Mouse (Mus musculus) liver, embryonic 11.5 days (tissue): ENCODE data around the gene Bnc2. TPM values are rescaled to one million over a fixed set of nuclear protein-coding genes. Genes with fewer than 3 reads are reported as not detected.
A peak's percentile ranks its signal among the peaks of the same experiment; 100 is the strongest.

ENCODE experiments used
- ATAC-seq: fragments of 200-750 bp; cut with Nextera tagmentation; replicated peaks from 2 replicates; pipeline ENCODE4 v1.8.0; 2017; ENCODE audit warnings: moderate number of reproducible peaks, mild to moderate bottlenecking, moderate TSS enrichment, moderate library complexity; ENCODE audit not compliant: low FRiP score
- DNase-seq: peaks from one replicate; pipeline ENCODE4 v3.0.0-alpha.2; 2017; ENCODE audit warnings: low spot score
- H3K27ac ChIP-seq: fragments of 300-500 bp; sonication (generic); 2 replicates; pipeline ENCODE4 v1.5.1; 2014; ENCODE audit warnings: mild to moderate bottlenecking, low read depth, low read length, control low read depth
- H3K27me3 ChIP-seq: fragments of 300-500 bp; sonication (generic); replicated peaks from 2 replicates; pipeline ENCODE4 v1.6.1; 2014; ENCODE audit warnings: low read length, mixed read lengths; ENCODE audit not compliant: control insufficient read depth, insufficient read depth
- H3K36me3 ChIP-seq: fragments of 300-500 bp; sonication (generic); 2 replicates; pipeline ENCODE4 v1.6.1; 2014; ENCODE audit warnings: mild to moderate bottlenecking, low read length, moderate library complexity, mixed read lengths; ENCODE audit not compliant: control insufficient read depth, insufficient read depth
- H3K4me1 ChIP-seq: fragments of 300-500 bp; sonication (generic); replicated peaks from 2 replicates; pipeline ENCODE4 v1.6.1; 2014; ENCODE audit warnings: low read length, mixed read lengths; ENCODE audit not compliant: control insufficient read depth, insufficient read depth
- H3K4me2 ChIP-seq: fragments of 300-500 bp; sonication (generic); 2 replicates; pipeline ENCODE4 v1.6.1; 2014; ENCODE audit warnings: mild to moderate bottlenecking, control low read depth, moderate library complexity
- H3K4me3 ChIP-seq: fragments of 300-500 bp; sonication (generic); 2 replicates; pipeline ENCODE4 v1.5.1; 2014; ENCODE audit warnings: low read depth, low read length, control low read depth
- H3K9ac ChIP-seq: fragments of 300-500 bp; sonication (generic); 2 replicates; pipeline ENCODE4 v1.6.1; 2014; ENCODE audit warnings: low read depth, low read length, control low read depth
- H3K9me3 ChIP-seq: fragments of 300-500 bp; sonication (generic); 2 replicates; pipeline ENCODE4 v1.6.1; 2016; ENCODE audit warnings: low read length, inconsistent platforms, mixed read lengths; ENCODE audit not compliant: control insufficient read depth
- WGBS: fragments of 180-500 bp; shearing (Covaris S2); extraction: QIAGEN DNeasy Blood & Tissue Kit; methylation state at CpG from one replicate; pipeline ENCODE4 v1.1.7; 2014; 5-methylcytosine and 5-hydroxymethylcytosine counted together
- polyA plus RNA-seq: library from polyadenylated mRNA; unstranded; fragments of >200 nt; fragmentation: Nextera tagmentation; extraction: Ambion mirVana; gene quantifications from 2 replicates; pipeline ENCODE4 v1.2.1, GENCODE M21; 2014

Gene Bnc2
- polyA plus RNA-seq, 1 experiment from 2014 or later = 7.0 TPM

DNA sequence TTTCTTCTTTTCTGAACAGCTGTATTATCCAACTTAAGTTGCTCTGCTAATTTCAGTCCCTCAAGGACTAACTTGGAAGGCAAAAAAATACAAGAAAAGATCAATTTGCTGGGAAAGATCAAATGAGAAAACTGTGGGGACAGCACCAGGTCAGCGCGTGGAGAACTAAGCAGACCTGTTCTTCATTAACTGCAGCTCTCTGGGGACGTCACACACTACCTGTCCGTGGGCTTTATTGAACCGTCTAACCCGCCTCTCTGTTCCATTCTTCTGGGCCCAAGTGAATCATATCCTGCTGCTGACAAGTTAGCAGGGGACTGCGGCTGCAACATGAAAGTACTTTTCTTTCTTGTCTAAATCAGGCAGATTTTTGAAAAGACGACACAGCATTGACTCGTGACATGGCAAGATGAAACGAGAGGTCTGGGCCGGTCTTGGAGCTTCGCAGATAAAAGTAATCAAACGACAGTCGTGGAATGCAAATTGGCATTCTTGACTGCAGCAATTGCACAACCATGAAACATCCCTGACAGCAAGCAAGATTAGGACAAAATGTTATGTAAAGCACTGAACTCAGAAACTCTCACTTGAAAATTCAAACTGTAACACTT, 2.8 kb downstream of the Bnc2 start:
- no peaks in the 10 kb centered on the region for H3K4me1 ChIP-seq
- H3K4me2 ChIP-seq = peak overlapping the region; percentile 28; the same call in 1 of the 2 replicates
- H3K27ac ChIP-seq = no peak overlapping the region
- no peak overlapping the region for H3K4me3 ChIP-seq
- ATAC-seq (no peak), DNase-seq (no peak)
- no peaks in the 10 kb centered on the region for H3K36me3 ChIP-seq
- H3K27me3 ChIP-seq = peaks cover 50% of the 10 kb centered on the region
- H3K9ac ChIP-seq = no peak overlapping the region
- H3K9me3 ChIP-seq = no peaks in the 10 kb centered on the region
- WGBS = 24% methylated on average over 14 of the region's 14 CpGs

- WGBS = 44% methylated on average over 1 of the region's 1 CpGs
These were observed 4.1 kb downstream of the Bnc2 start for GRCm38 (mm10) chr4:84670996-84671395.

DNA sequence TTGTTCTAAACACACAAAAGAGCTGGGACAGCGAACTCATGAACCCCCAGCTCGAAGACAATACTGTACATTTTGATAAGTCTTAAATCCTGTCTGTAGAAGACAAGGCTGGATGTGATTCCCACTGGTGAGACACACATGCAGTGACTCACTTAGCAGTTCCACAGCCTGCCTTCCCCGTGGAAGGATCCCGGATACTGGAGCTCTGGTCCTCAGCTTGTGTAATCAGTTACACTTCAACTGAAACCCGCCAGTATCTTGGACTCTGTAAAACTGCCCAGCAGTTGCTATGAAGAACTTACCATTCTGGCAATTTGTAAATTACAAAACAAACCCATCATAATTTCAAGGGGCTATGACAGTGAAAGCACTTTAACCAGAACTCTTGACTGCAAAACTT, 5.4 kb downstream of the Bnc2 start:
- no peaks in the 10 kb centered on the region for H3K36me3 ChIP-seq
- H3K27ac ChIP-seq = no peak overlapping the region; the same call in 1 of the 2 replicates
- H3K4me2 ChIP-seq = no peak overlapping the region
- ATAC-seq = no peak
- no peak for DNase-seq
- no peak overlapping the region for H3K9ac ChIP-seq
- H3K9me3 ChIP-seq = no peaks in the 10 kb centered on the region
- WGBS = 54% methylated on average over 5 of the region's 5 CpGs
- H3K4me3 ChIP-seq = no peak overlapping the region
- H3K27me3 ChIP-seq = peaks cover 23% of the 10 kb centered on the region
- H3K4me1 ChIP-seq = no peaks in the 10 kb centered on the region

More at GRCm38 (mm10) chr4:84670996-84671395, 4.1 kb downstream of the Bnc2 start:
- Histone ChIP-seq H3K27me3 (peaks cover 37% of the 10 kb centered on the region), H3K4me3 (no peak overlapping the region), H3K4me2 (no peak overlapping the region), H3K9ac (no peak overlapping the region), H3K9me3 (no peaks in the 10 kb centered on the region), H3K4me1 (no peaks in the 10 kb centered on the region), H3K36me3 (no peaks in the 10 kb centered on the region), H3K27ac (no peak overlapping the region)
- ATAC-seq (no peak), DNase-seq (no peak)

DNA sequence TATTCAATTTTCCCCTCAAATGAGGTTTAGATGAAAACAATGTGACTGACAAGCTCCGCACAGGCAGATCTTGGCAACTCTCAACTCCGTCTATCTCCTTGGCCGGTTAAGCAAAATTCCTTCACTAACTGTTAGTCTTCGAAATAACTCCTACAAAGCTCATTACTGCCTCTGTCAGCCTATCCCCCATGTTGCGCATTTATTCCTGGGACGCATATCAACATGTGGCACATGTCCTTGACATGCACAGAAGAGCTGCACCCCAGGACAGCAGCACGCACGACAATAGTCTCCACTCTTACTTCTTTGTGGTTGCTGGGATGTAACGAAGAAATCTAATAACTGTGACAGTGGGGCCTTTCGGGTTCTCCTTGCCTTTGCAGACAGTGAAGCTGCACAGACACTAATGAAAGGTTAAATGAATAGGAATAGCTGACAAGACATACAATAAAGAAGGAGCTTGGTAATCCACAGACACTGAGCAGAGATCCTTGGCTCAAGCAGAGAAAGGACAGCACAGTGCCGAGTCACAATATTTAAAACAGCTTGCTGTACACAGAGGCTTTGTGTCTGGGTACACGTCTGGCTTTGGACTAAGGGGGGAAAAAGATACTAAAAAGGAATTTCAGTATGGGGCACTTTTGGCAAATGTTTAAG, 6.0 kb downstream of the Bnc2 start:
- WGBS = 71% methylated on average over 12 of the region's 12 CpGs
- H3K4me1 ChIP-seq = no peaks in the 10 kb centered on the region
- H3K9me3 ChIP-seq = no peaks in the 10 kb centered on the region
- H3K27me3 ChIP-seq = peaks cover 18% of the 10 kb centered on the region
- no peaks in the 10 kb centered on the region for H3K36me3 ChIP-seq
- no peak overlapping the region for H3K9ac ChIP-seq
- H3K4me2 ChIP-seq = no peak overlapping the region
- no peak overlapping the region; the same call in 1 of the 2 replicates for H3K27ac ChIP-seq
- no peak for DNase-seq
- ATAC-seq = no peak
- H3K4me3 ChIP-seq = no peak overlapping the region

DNA sequence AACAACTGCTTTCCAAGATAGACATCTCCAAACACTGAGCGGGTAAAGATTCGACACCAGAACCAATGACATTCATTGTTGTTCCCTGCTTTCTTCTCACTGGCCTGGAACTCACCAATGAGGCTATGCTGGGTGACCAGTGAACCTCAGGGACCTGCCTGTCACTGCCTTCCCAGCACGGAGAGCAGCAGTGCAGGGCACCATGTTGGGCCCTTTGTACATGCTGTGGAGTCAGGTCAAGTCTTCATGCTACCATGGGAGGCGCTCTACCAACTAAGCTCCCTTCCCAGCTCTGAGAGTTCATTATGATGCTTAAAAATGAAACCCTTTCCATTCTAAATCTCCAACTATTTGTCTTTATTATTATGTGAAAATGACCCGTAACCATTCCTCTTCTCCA, 6.8 kb downstream of the Bnc2 start:
- no peaks in the 10 kb centered on the region for H3K9me3 ChIP-seq
- H3K27me3 ChIP-seq = peaks cover 9% of the 10 kb centered on the region
- no peak for DNase-seq
- no peak overlapping the region for H3K4me2 ChIP-seq
- no peak overlapping the region for H3K9ac ChIP-seq
- ATAC-seq = no peak
- 73% methylated on average over 5 of the region's 5 CpGs for WGBS
- H3K36me3 ChIP-seq = no peaks in the 10 kb centered on the region
- H3K4me1 ChIP-seq = no peaks in the 10 kb centered on the region
- no peak overlapping the region for H3K27ac ChIP-seq
- H3K4me3 ChIP-seq = no peak overlapping the region

- Histone ChIP-seq H3K27me3 (no peaks in the 10 kb centered on the region), H3K4me2 (no peak overlapping the region), H3K27ac (no peak overlapping the region), H3K4me1 (no peaks in the 10 kb centered on the region), H3K36me3 (no peaks in the 10 kb centered on the region), H3K4me3 (no peak overlapping the region), H3K9ac (no peak overlapping the region), H3K9me3 (no peaks in the 10 kb centered on the region)
- no peak for DNase-seq
- no peak for ATAC-seq
- 78% methylated on average over 5 of the region's 5 CpGs for WGBS
These were observed 12.6 kb downstream of the Bnc2 start for GRCm38 (mm10) chr4:84662228-84663065.

DNA sequence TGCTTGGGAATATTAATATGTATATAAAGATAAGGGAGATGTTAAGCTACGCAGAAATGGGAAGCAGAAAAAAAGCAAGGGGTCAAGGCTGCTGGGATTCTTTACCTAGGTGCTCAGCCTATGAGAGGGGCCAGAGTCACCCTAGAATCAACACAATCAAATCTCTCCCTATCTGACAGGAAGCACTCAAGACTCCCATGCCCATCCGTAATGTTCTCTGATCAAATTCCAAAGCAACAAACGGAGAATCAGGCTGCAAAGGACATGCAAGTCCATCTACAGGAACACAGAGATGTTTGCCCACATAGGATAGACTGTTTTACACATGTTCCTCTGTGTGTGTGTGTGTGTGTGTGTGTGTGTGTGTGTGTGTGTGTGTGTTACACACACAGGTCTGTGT, 13.7 kb downstream of the Bnc2 start:
- Histone ChIP-seq H3K36me3 (no peaks in the 10 kb centered on the region), H3K4me2 (no peak overlapping the region), H3K4me3 (no peak overlapping the region), H3K9me3 (no peaks in the 10 kb centered on the region), H3K27me3 (no peaks in the 10 kb centered on the region), H3K27ac (no peak overlapping the region), H3K9ac (no peak overlapping the region), H3K4me1 (no peaks in the 10 kb centered on the region)
- 63% methylated on average over 3 of the region's 3 CpGs for WGBS
- no peak for ATAC-seq
- DNase-seq = no peak

DNA sequence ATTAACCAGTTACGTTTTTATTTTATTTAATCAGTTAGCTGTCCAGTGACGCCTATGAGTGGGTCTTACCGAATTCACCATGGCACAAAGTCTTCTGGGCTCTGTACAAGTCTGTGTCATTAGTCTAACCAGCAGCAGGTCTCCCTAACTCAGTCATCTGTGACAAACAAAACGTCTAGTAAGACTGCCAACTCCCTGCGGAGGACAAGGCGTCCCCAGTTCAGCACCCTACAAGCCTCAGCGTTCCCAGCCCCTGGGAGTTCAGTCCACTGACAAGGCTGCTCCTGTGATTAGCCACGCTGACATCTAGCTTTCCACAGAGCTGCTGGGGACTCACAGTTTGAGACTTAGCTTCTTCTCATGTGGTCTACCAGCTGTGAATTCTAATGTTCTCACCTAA, 23.3 kb downstream of the Bnc2 start:
- ATAC-seq = no peak
- H3K27ac ChIP-seq = no peak overlapping the region
- no peaks in the 10 kb centered on the region for H3K4me1 ChIP-seq
- H3K36me3 ChIP-seq = no peaks in the 10 kb centered on the region
- no peak overlapping the region for H3K9ac ChIP-seq
- no peaks in the 10 kb centered on the region for H3K9me3 ChIP-seq
- no peak overlapping the region for H3K4me3 ChIP-seq
- no peaks in the 10 kb centered on the region for H3K27me3 ChIP-seq
- no peak for DNase-seq
- H3K4me2 ChIP-seq = no peak overlapping the region
- WGBS = 64% methylated on average over 8 of the region's 8 CpGs
